Mouse (Mus musculus): ENCODE results near the gene R3hdml.

The R3hdml gene

DNA sequence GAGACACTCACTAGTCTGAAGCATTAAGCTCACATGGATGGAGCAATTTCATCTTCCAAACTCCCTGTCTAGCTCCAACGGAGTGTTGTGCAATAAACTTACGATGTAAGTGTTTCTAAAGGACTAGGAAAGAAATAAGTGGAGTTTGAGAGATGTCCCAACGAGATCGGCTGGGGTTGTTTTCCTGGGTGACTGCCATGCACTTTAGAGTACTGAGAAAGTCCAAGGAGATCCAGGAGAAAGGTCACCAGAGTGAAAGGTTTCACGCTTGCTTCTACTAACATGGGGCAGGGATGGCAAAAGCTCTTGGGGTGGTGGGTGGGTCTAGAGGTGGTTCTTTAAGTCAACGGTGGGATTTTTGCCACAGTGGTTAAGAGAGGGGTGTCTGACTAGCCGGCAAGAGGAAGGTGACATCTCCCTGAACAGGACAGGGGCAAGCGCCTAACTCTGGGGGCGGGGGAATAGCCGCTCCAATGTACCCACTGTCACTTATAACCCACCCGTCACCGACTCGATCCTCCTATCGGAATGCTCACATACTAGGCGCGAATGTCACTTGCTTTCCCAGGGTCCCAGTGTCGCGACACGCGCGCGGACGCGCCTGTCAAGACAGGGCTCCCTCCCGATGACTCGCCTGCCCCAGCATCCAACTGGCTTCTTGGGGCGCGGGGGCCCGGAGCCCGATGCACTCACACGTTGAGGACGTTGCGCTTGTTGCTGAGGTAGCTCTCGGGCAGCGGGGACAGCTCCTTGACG lies 20.2 kb upstream of the R3hdml start:
- peak; percentile 51 to 89 for DNase-seq (ENCODE audit: inconsistent age in 2 of 2, low spot score in 1 of 2)

DNA sequence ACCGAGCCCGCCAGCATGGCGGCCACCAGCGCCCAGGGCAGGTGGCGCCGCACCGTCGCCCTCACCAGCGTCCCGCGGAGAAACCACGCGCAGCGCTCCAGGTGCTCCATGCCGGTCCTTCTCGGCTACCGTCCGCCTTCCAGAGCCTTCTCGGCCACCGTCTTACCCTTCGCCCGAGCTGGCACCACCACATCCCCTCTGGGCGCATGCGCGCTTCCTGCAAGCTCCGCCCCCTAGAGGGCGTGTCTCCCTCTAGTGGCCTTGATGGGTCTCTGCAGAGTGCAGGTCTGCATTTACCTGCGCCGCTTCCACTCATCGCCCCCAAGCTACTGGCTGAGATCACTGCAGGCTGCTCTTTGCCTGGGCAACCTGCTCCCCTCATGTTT lies 19.7 kb upstream of the R3hdml start, which contains the start of gene Fitm2:
Fitm2 (minus strand) TSS at position 164 of the 386 bp plus-strand sequence.
- peak; percentile 96 to 99 for DNase-seq (ENCODE audit: inconsistent age in 2 of 2, low spot score in 1 of 2)

DNA sequence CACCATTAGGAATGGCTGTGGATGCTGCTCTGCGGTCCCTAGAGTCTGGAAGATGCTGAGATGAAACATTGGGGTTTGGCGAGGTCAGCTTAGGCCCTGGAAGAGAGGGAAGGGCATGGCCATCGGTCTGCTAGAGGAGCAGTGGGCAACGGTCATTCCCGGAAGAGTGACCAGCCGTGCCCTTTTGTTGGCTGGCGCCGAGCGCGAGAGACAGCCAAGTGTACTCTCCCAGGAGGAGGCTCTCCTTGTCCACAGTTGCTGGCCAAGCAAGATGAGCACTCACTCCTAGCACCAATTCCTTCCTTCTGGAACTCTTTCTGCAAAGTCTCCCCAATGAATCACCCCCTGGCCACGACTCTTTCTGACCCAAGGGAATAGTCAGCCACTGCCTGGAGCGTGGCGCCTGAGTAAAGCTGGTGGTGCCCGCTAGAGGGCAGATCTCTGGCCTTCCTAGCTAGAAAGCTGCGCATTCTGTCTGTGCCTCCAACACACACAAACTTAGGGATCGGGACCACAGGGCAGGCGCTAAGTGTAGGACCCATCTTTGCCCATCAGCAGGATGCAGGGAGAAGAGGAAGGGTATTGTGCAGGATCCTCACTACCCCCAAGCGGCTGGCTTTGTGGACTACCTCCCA lies 11.8 kb upstream of the R3hdml start:
- peak in 1 of 2 experiments; percentile 72 for DNase-seq (ENCODE audit: inconsistent age in 2 of 2, low spot score in 1 of 2)

DNA sequence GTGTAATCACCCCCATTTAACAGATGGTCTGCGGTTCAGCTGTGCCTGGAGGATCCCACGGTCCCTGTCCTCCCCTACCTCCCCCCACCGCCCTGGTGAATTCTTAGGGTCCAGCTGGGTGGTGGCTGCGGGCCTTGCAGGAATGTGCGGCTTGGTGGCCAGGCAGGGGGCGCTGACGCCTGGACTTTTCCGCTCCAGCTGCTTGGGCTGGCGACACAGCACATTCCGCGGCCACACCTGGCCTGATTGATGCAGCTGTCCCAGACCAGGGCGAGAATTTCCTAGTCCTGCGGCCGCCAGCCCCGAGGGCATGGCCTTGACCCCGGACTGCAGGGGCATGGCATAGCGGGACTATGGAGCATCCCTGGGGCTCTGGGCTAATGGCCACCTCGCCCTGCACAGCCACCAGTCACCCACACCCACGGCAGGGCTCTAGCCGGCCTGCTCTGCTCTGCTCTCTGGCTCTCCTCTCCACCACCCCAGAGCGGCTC lies 10.5 kb upstream of the R3hdml start:
- DNase-seq (ENCODE audit: inconsistent age in 2 of 2, low spot score in 1 of 2) = no peak

DNA sequence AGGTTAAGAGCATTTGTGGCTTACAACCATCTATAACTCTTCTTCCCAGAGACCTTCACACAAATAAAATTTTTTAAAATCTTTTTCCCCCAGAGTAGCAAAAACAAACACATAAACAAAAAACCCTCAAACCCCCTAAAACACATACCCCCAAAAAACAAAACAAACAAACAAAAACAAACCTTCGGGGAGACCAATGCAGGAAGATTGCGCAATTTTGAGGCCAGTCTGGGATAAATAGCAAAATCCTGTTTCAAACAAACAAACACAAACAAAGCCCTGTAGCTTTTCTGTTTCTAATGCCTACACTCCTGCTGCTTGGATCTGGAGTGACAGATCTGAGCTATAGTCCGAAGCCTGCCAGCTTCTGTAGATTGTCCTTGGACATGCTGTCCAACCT lies 4.8 kb upstream of the R3hdml start:
- DNase-seq (ENCODE audit: inconsistent age in 2 of 2, low spot score in 1 of 2) = no peak

DNA sequence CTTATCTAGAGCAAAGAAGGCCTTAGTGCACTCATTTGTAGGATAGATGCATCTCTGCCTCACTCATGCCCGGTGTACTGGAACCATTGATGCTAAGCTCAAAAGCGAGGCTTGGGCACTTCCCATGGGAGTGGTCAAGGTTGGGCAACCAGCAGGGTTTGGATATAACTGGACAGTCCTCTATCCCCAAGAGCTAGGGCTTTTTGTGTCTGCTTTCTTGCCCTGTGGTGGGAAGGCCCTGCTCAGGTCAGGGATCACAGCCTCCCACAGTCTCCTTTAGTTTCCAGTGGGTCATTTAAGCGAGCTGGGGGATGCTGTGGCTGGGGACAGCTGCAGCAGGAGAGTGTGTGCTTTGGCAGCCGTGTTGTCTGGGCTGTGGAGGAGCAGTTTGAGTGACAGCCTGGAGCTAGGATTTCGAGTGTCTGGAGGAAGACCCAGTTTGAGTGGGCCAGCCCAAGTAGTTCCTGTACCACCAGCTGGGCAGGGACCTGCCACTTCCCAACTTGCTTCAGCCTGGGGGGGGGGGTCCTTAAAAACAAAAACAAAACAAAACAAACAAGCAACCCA lies 2.3 kb upstream of the R3hdml start:
- no peak for DNase-seq (ENCODE audit: inconsistent age in 2 of 2, low spot score in 1 of 2)

DNA sequence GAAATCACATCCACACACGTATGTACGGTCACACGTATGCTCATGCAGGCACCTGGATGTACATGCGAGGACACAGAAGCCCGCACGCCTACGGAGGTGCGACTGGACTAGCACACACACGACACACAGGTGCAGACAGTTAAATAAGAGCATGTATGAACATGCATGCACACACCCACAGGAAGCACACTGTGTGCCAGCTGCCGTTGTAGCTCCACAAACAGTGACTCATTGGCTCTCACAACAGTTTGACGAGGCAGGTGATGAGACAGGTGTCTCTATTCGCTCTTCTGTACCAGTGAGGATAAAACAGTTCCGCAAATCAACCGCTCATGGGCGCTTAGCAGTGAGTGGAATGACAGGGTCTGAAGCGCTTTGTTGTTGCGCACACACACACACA lies 1.5 kb upstream of the R3hdml start:
- no peak for DNase-seq (ENCODE audit: inconsistent age in 2 of 2, low spot score in 1 of 2)

DNA sequence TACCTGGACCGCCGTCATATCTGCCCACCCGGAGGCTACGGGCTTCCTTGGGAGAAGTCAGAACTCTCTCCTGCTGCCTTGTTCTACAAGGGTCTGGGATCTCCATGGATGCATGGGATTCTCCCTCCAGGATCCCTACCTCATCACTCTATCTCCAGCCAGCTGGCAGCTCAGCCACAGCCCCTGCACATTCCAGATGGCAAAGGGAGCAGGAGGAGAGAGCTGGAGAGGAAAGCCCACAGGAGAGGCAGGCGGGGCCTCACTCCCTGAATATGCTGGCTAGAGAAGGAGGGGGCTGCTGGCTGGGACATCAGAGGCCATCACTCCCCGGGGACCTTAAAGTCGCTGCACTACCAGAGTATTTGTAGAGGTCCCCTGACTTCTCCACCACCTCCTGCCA lies 767 bp upstream of the R3hdml start:
- no peak for DNase-seq (ENCODE audit: inconsistent age in 2 of 2, low spot score in 1 of 2)

DNA sequence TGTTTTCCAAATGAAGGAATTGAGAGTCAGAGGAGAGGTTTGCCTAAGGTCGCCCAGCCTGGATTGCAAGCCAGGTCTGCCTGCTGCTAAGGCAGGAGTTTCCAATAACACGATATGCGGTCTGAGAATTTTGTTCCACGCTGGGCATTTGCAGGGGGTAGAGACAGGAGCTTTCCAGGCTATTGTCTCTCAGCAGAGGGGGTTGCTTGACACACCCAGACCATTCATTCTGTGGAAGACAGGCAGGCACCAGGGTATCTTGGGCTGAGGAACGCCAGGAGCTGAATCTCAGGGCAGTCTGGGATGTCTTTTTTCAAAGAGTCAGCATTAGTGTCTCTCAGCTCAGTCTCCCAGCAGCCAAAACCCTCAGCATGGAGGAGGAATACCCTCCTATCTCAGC lies 913 bp downstream of the R3hdml start:
- DNase-seq (ENCODE audit: inconsistent age in 2 of 2, low spot score in 1 of 2) = no peak

DNA sequence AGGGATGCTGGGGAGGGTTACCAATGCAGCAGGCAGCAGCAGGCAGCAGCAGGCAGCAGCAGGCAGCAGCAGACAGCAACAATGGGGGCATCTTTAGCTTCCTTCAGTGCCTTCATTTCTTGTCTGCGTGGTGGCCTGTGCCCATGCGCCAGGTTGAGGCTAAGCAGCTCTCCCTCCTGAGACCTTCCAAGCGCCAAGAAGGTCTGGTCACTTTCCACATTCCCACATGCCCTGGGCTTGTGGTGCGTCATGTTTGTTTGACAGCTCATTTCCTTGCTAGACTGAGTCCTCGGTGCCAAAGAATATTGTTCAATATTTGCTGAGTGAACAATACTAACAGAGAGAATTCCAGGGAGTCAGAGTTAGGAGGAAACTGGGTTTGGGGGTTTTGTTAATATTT lies 1.9 kb downstream of the R3hdml start:
- no peak for DNase-seq (ENCODE audit: inconsistent age in 2 of 2, low spot score in 1 of 2)

DNA sequence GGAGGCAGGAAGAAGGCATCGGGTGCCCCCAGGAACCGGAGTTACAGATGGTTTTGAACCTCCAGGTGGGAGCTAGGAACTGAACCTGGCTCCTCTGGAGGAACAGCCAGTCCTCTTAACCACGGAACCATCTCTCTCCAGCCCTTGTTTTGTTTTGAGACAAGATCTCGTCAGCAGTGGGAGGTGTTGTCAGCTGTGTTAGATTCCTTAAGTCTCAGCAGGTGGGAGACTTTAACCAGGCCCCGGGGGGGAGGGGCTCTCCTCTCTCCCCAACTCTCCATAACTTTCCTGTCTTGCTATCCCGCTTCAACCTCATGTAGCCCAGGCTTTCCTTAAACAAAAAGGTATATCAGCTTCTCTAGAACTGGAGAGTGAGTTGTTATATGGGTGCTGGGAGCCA lies 2.3 kb downstream of the R3hdml start:
- DNase-seq (ENCODE audit: inconsistent age in 2 of 2, low spot score in 1 of 2) = no peak

DNA sequence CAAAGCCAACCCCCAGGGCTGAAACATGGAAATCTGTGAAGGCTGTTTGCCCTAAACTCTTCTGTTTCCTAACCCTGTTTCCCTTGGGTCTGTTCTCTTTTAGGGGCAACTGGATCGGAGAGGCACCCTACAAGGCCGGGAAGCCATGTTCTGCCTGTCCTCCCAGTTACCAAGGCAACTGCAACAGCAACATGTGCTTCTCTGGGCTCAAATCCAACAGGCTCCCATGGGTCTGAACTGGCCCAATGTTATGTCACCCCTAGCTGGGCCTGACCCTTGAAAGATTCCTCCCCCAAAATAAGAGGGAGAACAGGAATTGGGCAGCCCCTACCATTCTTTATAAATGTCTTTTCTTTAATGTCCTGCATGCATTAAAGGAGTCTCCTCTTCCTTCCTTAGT lies 10.1 kb downstream of the R3hdml start:
- DNase-seq (ENCODE audit: inconsistent age in 2 of 2, low spot score in 1 of 2) = peak in 1 of 2 experiments; percentile 37

DNA sequence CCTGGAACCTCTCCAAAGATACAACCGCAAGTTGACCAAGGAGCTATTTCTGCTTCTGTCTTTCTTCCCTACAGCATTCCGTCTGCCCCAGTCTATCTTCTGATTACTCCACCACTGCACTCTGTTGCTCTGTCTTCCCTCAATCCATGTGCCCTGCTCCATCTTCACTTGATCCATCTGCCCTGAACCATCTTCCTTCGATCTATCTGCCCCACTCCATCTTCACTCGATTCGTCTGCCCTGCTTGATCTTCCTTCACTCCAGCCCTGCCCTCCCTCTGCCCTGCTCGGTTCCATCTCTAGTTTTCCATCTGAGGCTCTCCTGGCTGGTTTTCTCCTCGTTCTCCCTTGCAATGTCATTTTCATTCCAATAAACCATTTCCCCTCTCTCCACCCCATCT lies 11.1 kb downstream of the R3hdml start:
- no peak for DNase-seq (ENCODE audit: inconsistent age in 2 of 2, low spot score in 1 of 2)

DNA sequence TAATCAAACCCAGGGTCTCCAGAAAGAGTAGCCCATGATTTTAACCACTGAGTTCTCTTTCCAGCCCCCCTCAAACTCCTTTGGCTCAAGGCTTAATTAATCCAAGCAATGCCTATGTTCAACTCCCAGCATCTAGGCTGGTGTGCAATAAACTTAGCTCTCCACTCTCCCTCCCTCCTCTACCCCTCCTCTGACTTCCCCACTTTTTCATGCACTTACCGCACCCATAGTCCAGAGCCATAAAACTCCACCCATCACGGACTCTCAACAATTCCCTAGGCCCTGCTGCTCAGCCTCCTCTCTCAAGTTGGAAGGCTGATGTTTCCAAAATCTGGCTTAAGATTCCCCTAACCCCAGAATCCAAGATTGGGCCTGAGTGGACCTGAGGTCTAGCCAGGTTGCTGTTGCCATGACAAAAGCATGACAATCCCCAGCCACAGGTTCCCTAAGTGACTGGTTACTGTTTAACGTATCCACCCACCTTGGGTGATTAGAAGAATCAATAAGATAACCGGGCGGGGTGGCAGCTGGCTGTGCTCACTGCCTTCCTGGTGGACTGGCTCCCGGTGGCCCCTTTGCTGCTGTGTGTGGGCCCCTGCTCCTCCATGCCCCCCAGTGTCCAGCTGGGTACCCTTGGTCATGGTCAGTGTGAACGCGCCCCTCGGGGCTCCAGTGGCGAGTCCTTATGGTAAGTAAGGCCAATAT lies 14.3 kb downstream of the R3hdml start, which contains the start of gene Hnf4a:
Hnf4a (plus strand) TSS at position 509 of the 705 bp plus-strand sequence.
- no peak for DNase-seq (ENCODE audit: inconsistent age in 2 of 2, low spot score in 1 of 2)

DNA sequence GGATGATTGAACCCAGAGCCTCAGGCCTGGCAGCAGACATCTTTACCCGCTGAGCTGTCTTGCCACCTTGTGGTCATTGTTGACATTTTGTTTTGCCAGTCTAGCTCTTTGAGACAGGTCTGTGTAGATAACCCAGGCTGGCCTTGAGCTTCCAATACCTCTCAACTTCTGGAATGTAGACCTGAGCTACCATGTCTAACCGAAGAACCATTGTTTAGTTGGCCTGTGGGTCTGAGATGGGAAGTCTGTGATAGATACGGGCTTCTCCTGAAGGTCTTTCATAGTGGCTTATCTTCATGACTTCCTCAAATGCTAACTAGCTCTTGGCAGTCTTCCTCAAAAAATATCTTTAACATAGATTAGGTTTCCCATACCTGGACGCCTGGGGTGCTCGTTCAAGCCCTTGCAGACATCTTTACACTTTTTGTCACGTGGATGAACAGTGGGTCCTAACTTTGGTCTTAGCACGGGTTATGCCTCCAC lies 33.7 kb downstream of the R3hdml start:
- peak in 1 of 2 experiments; percentile 52 for DNase-seq (ENCODE audit: inconsistent age in 2 of 2, low spot score in 1 of 2)

DNA sequence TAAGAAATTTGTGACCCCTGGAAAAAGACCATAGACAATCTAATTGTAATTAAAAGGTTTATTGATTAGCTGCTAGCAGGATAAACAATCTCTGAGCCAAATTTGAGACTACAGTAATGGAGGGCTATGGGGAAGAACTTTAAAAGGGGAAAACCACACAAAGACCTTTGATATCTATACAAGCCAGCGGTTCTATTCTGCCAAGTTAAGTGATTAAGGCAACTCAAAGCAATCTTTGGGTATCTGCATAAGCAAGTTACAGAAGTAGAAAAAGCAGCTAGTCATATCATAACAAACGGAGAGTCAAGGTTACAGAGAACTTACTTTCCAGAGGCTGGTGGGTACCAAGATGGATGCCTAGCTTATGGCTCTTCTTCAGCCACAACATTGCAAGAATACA lies 35.4 kb downstream of the R3hdml start:
- no peak for DNase-seq (ENCODE audit: inconsistent age in 2 of 2, low spot score in 1 of 2)

DNA sequence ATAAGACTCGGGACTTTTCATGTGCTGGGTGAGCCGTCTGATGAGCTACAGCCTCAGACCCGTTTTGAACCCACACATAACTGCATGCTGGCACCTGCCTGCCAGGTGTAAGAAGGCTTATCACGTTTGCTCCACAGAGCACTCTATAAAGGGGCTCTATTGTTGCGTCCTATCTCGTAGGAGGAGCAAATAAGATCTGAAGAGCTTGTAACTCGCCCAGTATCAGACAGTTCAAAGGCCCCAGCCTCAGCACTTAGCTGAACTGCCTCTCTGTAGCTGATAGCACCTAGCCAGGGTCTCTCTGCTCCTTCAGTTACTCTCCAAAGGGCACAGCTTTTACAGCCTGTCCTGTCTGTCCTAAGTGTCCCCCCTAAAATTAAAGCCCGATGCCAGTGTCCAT lies 38.3 kb downstream of the R3hdml start:
- no peak for DNase-seq (ENCODE audit: inconsistent age in 2 of 2, low spot score in 1 of 2)

DNA sequence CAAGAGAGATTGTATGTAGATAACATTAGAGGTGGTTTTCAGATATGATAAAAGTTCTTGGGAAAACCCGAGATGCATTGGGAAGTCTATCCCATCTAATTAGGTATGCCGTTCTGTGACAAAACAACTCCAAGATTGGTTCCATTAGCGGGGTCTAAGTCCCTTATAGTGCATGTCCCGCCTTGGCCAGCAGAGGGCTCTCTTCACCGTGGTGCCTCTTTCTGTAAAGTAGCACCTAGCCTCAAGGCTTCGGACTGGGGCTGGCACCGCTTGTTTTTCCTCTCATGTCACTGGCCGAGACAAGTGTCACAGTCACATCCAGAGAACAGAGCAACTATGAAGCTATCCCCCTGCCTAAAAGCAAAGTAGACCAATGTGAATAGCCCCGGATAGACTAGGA lies 39.8 kb downstream of the R3hdml start:
- DNase-seq (ENCODE audit: inconsistent age in 2 of 2, low spot score in 1 of 2) = peak; percentile 82 to 92

DNA sequence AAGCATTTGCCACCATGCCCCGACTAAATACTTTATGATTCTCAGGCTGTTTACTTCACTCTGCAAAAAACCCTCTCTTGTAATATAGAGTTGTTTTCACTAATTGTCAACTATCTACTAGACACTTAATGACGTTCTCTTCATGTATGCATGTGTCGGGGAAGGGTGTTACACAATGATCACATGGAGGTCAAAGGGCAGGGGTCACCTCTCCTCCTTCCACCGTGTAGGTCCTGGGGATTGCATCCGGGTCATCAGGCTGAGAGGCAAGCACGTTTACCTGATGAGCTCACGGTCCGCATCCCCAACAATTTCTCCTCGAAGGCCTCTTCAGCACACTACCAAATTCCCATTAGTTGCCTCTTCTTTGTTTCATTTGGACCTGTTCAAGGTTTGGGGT lies 41.1 kb downstream of the R3hdml start:
- DNase-seq (ENCODE audit: inconsistent age in 2 of 2, low spot score in 1 of 2) = no peak

DNA sequence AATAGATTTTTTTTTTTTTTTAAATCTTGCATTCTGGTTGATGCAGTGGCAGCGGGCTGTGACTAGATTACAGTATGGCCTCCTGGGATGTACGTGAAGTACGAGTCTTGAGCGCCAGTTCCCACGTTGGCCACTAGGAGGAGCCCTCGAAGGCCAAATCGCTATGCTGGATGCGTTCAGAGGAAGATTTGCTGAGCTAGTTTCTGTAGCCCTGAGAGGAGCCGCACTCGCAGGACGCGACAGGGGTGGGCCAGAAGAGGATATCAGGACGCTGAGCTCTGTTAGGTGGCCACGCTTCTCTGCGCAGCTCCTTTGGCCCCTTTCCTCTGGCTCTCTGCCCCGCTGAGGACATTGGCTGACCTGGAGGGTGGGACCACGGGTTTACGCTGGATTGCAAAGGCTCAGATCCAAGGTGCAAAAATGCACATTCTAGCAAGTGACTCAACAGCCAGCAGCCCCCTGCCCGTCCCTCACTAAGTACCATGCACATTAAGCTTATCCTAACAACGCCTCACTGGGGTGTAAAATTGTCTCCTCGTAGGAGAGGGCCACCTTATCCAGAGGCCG lies 42.9 kb downstream of the R3hdml start:
- DNase-seq (ENCODE audit: inconsistent age in 2 of 2, low spot score in 1 of 2) = peak; percentile 88 to 95

DNA sequence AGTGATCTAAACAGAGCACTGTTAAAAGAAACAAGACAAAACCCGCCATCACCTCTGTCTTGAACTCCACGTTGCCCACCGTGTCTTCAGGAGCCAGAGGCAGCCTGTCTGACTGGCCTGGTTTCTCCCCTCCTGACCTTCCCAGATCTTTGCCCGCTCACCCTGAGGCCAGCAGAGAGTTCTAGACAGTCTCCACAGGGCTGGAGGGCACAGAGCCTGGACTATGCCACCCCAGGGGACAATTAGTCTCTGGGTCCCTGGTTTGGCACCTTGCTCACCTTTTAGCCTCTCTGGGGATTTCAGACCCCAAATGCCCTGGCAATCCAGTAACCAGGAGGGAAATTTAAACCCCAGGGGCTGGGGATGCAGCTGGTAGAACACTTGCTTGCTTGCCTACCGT lies 45.3 kb downstream of the R3hdml start:
- DNase-seq (ENCODE audit: inconsistent age in 2 of 2, low spot score in 1 of 2) = no peak
